25 mouse cellular contexts compared by ENCODE assay signal in the genomic region with DNA sequence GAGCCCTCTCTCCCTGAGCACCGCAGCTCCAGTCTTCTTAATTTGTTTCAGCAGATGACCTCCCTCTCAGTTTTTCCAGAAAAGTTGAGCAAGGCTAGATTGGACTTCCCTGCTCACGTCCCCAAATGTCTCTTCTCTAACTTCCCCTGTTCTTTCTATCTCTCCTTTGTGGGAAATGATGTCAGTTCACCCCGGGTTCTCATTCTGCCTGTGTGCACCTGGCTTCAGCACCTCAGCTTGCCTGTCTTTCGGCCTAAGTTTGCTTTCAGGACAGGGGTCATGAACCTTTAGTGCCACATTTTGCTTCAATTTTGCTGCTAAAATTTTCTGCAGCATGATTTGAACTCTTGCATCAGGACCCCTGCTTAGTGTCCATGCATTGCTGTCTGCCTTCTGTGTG.
A peak's percentile ranks its signal among the peaks of the same experiment; 100 is the strongest.
DNase-seq lines count a peak whose midpoint lies in the region; ATAC-seq lines count a peak whose summit lies in the region.
"Had no signal": no experiment of that assay in that cellular context is flagged by ENCODE, and none has a peak within 500 bp of the region (broad histone marks: within the 10 kb centered on the region; RNA-seq: fewer than 3 reads in every experiment).

No protein-coding gene starts in this region.

- no peaks in the 10 kb centered on the region for H3K36me3 ChIP-seq in neural tube, embryonic 13.5 days
- no peaks in the 10 kb centered on the region for H3K36me3 ChIP-seq in neural tube, embryonic 15.5 days
- H3K36me3 ChIP-seq in forebrain, embryonic 14.5 days (ENCODE audit: control insufficient read depth, insufficient read depth, low read length), result no peaks in the 10 kb centered on the region
- H3K36me3 ChIP-seq: forebrain, embryonic 10.5 days; heart, embryonic 12.5 days; heart, embryonic 15.5 days had no signal

- H3K4me3 ChIP-seq in neural tube, embryonic 13.5 days, result no peak overlapping the region
- H3K4me3 ChIP-seq in neural tube, embryonic 15.5 days (replicated peaks), result no peak overlapping the region
- no peak overlapping the region for H3K4me3 ChIP-seq in forebrain, embryonic 14.5 days (ENCODE audit: low read depth, low read length)
- H3K4me3 ChIP-seq: forebrain, embryonic 10.5 days; forebrain, embryonic 13.5 days; gastrocnemius, adult 2 months; heart, embryonic 12.5 days; heart, embryonic 15.5 days had no signal

- no peak overlapping the region for H3K9ac ChIP-seq in neural tube, embryonic 13.5 days
- no peak overlapping the region for H3K9ac ChIP-seq in neural tube, embryonic 15.5 days (replicated peaks)
- H3K9ac ChIP-seq in forebrain, embryonic 14.5 days (ENCODE audit: low read length), result no peak overlapping the region
- H3K9ac ChIP-seq: forebrain, embryonic 13.5 days; forebrain, postnatal 0 days; heart, embryonic 12.5 days; heart, embryonic 15.5 days; hindbrain, embryonic 14.5 days had no signal

- no peaks in the 10 kb centered on the region for H3K27me3 ChIP-seq in neural tube, embryonic 13.5 days
- no peaks in the 10 kb centered on the region for H3K27me3 ChIP-seq in neural tube, embryonic 15.5 days (replicated peaks)
- no peaks in the 10 kb centered on the region for H3K27me3 ChIP-seq in forebrain, embryonic 14.5 days (replicated peaks; ENCODE audit: control insufficient read depth, insufficient read depth, low read length)
- H3K27me3 ChIP-seq: forebrain, embryonic 13.5 days; heart, embryonic 12.5 days; heart, embryonic 15.5 days; Patski had no signal

- peaks cover 37% of the 10 kb centered on the region for H3K4me1 ChIP-seq in neural tube, embryonic 13.5 days (replicated peaks)
- peaks cover 27% of the 10 kb centered on the region for H3K4me1 ChIP-seq in neural tube, embryonic 15.5 days
- H3K4me1 ChIP-seq in forebrain, embryonic 14.5 days (ENCODE audit: control insufficient read depth, insufficient read depth, low read length), result peaks cover 18% of the 10 kb centered on the region
- H3K4me1 ChIP-seq: heart, embryonic 12.5 days; heart, embryonic 15.5 days had no signal

- peak; percentile 72 for DNase-seq in heart, adult 11 months
- no peak for DNase-seq in heart, postnatal 25 days (ENCODE audit: low spot score)
- DNase-seq in thymus, postnatal 25 days, result peak; percentile 44
- no peak for DNase-seq in forebrain, embryonic 14.5 days (ENCODE audit: low spot score)
- no peak for DNase-seq in left cerebral cortex, postnatal 4 days
- DNase-seq: adrenal gland, postnatal 10 days; adrenal gland, postnatal 36 days; cerebellum, adult 18-20 months; cerebellum, adult 9-10 months; cerebellum, postnatal 14 days; forebrain, postnatal 0 days; gastrocnemius, adult 2 months; gastrocnemius, postnatal 14 days; heart, adult 18-20 months; heart, postnatal 10 days; heart, postnatal 4 days had no signal

- 80% methylated on average over 4 of the region's 4 CpGs for WGBS in neural tube, embryonic 13.5 days
- WGBS in neural tube, embryonic 15.5 days, result 82% methylated on average over 4 of the region's 4 CpGs
- 93% methylated on average over 4 of the region's 4 CpGs for WGBS in forebrain, embryonic 14.5 days

- H3K9me3 ChIP-seq in neural tube, embryonic 13.5 days, result no peaks in the 10 kb centered on the region
- H3K9me3 ChIP-seq in neural tube, embryonic 15.5 days (replicated peaks), result no peaks in the 10 kb centered on the region
- H3K9me3 ChIP-seq in forebrain, embryonic 14.5 days (replicated peaks; ENCODE audit: control insufficient read depth, low read length), result no peaks in the 10 kb centered on the region
- H3K9me3 ChIP-seq: forebrain, embryonic 10.5 days; forebrain, embryonic 13.5 days; G1E; heart, embryonic 12.5 days; heart, embryonic 15.5 days had no signal

- 0 out of 2 replicates have a peak overlapping the region, but pooled peaks have one; percentile 75 for H3K27ac ChIP-seq in neural tube, embryonic 13.5 days (replicated peaks)
- H3K27ac ChIP-seq in neural tube, embryonic 15.5 days (replicated peaks), result no peak overlapping the region
- H3K27ac ChIP-seq in forebrain, embryonic 14.5 days (ENCODE audit: low read depth, low read length), result no peak overlapping the region
- H3K27ac ChIP-seq: forebrain, embryonic 10.5 days; gastrocnemius, adult 2 months; heart, embryonic 15.5 days; hindbrain, embryonic 14.5 days had no signal

- ATAC-seq in neural tube, embryonic 13.5 days (ENCODE audit: low read depth), result no peak
- no peak for ATAC-seq in neural tube, embryonic 15.5 days (ENCODE audit: low FRiP score)
- ATAC-seq in forebrain, embryonic 14.5 days, result no peak
- ATAC-seq: forebrain, embryonic 13.5 days; forebrain, postnatal 0 days; Patski had no signal

- intact Hi-C loops in heart, postnatal 25 days (cut with DNase I), result no loop called here
- intact Hi-C loops in left cerebral cortex, postnatal 4 days (cut with DNase I), result no loop called here

- no peak overlapping the region for H3K4me2 ChIP-seq in neural tube, embryonic 13.5 days
- H3K4me2 ChIP-seq in neural tube, embryonic 15.5 days, result no peak overlapping the region
- no peak overlapping the region for H3K4me2 ChIP-seq in forebrain, embryonic 14.5 days (ENCODE audit: low read length)
- H3K4me2 ChIP-seq: heart, embryonic 12.5 days; heart, embryonic 15.5 days; hindbrain, embryonic 14.5 days had no signal

Comparison
In these comparisons a context has a peak if more than half of its experiments do, and no peak if none do; other contexts are left out.
1. DNase-seq: peak in heart, adult 11 months (single experiment) and thymus, postnatal 25 days (single experiment); none in heart, postnatal 25 days (single experiment), forebrain, embryonic 14.5 days (single experiment) and left cerebral cortex, postnatal 4 days (single experiment).